8 mouse cellular contexts compared by ENCODE assay signal in the genomic region with DNA sequence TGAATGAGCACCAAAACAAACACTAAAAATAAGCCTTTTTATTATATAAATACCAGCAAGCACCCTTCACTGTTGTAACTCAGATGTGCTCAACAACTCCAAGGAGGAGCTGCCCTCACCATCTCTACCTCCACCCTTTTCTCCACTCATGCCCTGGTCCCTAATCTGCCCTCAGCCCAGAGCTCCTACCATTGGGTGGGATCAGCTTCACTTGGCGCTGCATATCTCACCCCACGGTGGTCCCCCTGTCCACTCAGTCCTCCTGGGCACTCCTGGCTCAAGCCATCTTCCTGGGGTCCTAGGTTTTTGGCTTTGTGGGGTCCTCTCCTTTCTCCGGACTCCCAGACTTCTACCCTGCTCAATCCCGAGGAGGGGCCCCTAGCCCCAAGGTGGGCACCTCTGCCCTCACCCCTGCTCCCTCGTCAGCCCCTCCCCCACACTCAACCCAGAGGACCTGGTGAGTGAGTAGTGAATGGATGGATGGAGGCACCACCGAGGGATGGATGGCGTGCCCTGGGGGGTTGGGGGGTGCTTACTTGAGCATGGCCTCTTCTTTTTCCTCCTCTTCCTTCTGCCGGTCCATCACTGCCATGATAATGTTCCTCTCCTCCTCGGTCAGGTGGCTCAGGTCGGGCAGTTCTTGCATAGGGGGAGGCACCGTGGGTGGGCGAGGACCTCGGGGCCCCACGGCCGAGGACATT. TPM values are rescaled to one million over a fixed set of nuclear protein-coding genes. Genes with fewer than 3 reads are reported as not detected.
DNase-seq lines count a peak whose midpoint lies in the region; ATAC-seq lines count a peak whose summit lies in the region.

No protein-coding gene starts in this region.

- H3K27me3 ChIP-seq in kidney, embryonic 14.5 days (ENCODE audit: control insufficient read depth, insufficient read depth, low read length): 0 out of 2 replicates have a peak, but pooled peaks cover 8% of the 10 kb centered on the region
- peaks cover 24% of the 10 kb centered on the region for H3K27me3 ChIP-seq in embryonic facial prominence, embryonic 13.5 days
- no peaks in the 10 kb centered on the region for H3K27me3 ChIP-seq in hindbrain, embryonic 16.5 days (replicated peaks; ENCODE audit: control insufficient read depth, insufficient read depth, low read length)
- peaks cover 20% of the 10 kb centered on the region for H3K27me3 ChIP-seq in liver, embryonic 16.5 days (ENCODE audit: control insufficient read depth, insufficient read depth, low read depth, low read length)
- peaks cover 6% of the 10 kb centered on the region for H3K27me3 ChIP-seq in stomach, embryonic 16.5 days (ENCODE audit: control insufficient read depth, insufficient read depth, low read length)

- DNase-seq in kidney, postnatal 14 days: no peak
- DNase-seq in adrenal gland, postnatal 25 days: peak; percentile 2
- no peak for DNase-seq in retina, postnatal 1 day

- H3K9me3 ChIP-seq in kidney, embryonic 14.5 days (ENCODE audit: control insufficient read depth, low read length): no peaks in the 10 kb centered on the region
- no peaks in the 10 kb centered on the region for H3K9me3 ChIP-seq in embryonic facial prominence, embryonic 13.5 days
- no peaks in the 10 kb centered on the region for H3K9me3 ChIP-seq in hindbrain, embryonic 16.5 days (ENCODE audit: control insufficient read depth, low read length)
- no peaks in the 10 kb centered on the region for H3K9me3 ChIP-seq in liver, embryonic 16.5 days (replicated peaks; ENCODE audit: control insufficient read depth, low read length)
- no peaks in the 10 kb centered on the region for H3K9me3 ChIP-seq in stomach, embryonic 16.5 days (replicated peaks; ENCODE audit: control insufficient read depth, low read length)

- peaks cover 3% of the 10 kb centered on the region; the same call in 1 of the 2 replicates for H3K4me1 ChIP-seq in kidney, embryonic 14.5 days (ENCODE audit: control insufficient read depth, insufficient read depth, low read length)
- H3K4me1 ChIP-seq in embryonic facial prominence, embryonic 13.5 days: peaks cover 10% of the 10 kb centered on the region
- H3K4me1 ChIP-seq in hindbrain, embryonic 16.5 days (ENCODE audit: control insufficient read depth, insufficient read depth, low read depth, low read length): peaks cover 18% of the 10 kb centered on the region
- H3K4me1 ChIP-seq in liver, embryonic 16.5 days (ENCODE audit: control insufficient read depth, low read depth, low read length): no peaks in the 10 kb centered on the region
- peaks cover 7% of the 10 kb centered on the region for H3K4me1 ChIP-seq in stomach, embryonic 16.5 days (ENCODE audit: control insufficient read depth, insufficient read depth, low read length)

- H3K27ac ChIP-seq in kidney, embryonic 14.5 days (ENCODE audit: low read depth, low read length): no peak overlapping the region
- H3K27ac ChIP-seq in embryonic facial prominence, embryonic 13.5 days: no peak overlapping the region
- peak overlapping the region; percentile 91 for H3K27ac ChIP-seq in hindbrain, embryonic 16.5 days (ENCODE audit: low read depth, low read length)
- no peak overlapping the region for H3K27ac ChIP-seq in liver, embryonic 16.5 days (ENCODE audit: low read length)
- no peak overlapping the region for H3K27ac ChIP-seq in stomach, embryonic 16.5 days (ENCODE audit: low read length)

- ATAC-seq in kidney, embryonic 14.5 days (ENCODE audit: low FRiP score, low TSS enrichment): peak; percentile 61; the same call in 1 of the 2 replicates
- peak; percentile 53; the same call in 1 of the 2 replicates for ATAC-seq in embryonic facial prominence, embryonic 13.5 days (ENCODE audit: insufficient number of reproducible peaks, insufficient read depth, low FRiP score, low TSS enrichment, low read depth)
- peak; percentile 34 for ATAC-seq in hindbrain, embryonic 16.5 days
- ATAC-seq in liver, embryonic 16.5 days (ENCODE audit: low read depth): no peak
- peak; percentile 28; the same call in 1 of the 2 replicates for ATAC-seq in stomach, embryonic 16.5 days (ENCODE audit: insufficient read depth, low FRiP score)

- peak overlapping the region; percentile 62 for H3K9ac ChIP-seq in kidney, embryonic 14.5 days (ENCODE audit: low read depth, low read length)
- peak overlapping the region; percentile 83 for H3K9ac ChIP-seq in embryonic facial prominence, embryonic 13.5 days
- peak overlapping the region; percentile 95 for H3K9ac ChIP-seq in hindbrain, embryonic 16.5 days (ENCODE audit: low read depth, low read length)
- no peak overlapping the region; the same call in 1 of the 2 replicates for H3K9ac ChIP-seq in liver, embryonic 16.5 days (ENCODE audit: low read depth, low read length)
- H3K9ac ChIP-seq in stomach, embryonic 16.5 days (ENCODE audit: low read length): peak overlapping the region; percentile 80

- H3K4me3 ChIP-seq in kidney, embryonic 14.5 days (ENCODE audit: low read length): peak overlapping the region; percentile 61
- peak overlapping the region; percentile 72 for H3K4me3 ChIP-seq in embryonic facial prominence, embryonic 13.5 days
- peak overlapping the region; percentile 58 for H3K4me3 ChIP-seq in hindbrain, embryonic 16.5 days (ENCODE audit: low read length)
- H3K4me3 ChIP-seq in liver, embryonic 16.5 days (ENCODE audit: low read depth, low read length): peak overlapping the region; percentile 46
- H3K4me3 ChIP-seq in stomach, embryonic 16.5 days (replicated peaks; ENCODE audit: low read length): peak overlapping the region; percentile 70

- 10% methylated on average over 15 of the region's 15 CpGs for WGBS in kidney, embryonic 14.5 days
- WGBS in embryonic facial prominence, embryonic 13.5 days: 7% methylated on average over 15 of the region's 15 CpGs
- 5% methylated on average over 15 of the region's 15 CpGs for WGBS in hindbrain, embryonic 16.5 days
- 7% methylated on average over 15 of the region's 15 CpGs for WGBS in liver, embryonic 16.5 days (ENCODE audit: insufficient replicate concordance)
- WGBS in stomach, embryonic 16.5 days: 6% methylated on average over 15 of the region's 15 CpGs

- H3K4me2 ChIP-seq in kidney, embryonic 14.5 days (replicated peaks; ENCODE audit: low read depth, low read length): peak overlapping the region; percentile 94
- H3K4me2 ChIP-seq in embryonic facial prominence, embryonic 13.5 days: peak overlapping the region; percentile 88
- H3K4me2 ChIP-seq in hindbrain, embryonic 16.5 days (ENCODE audit: low read length): peak overlapping the region; percentile 80
- peak overlapping the region; percentile 66 for H3K4me2 ChIP-seq in liver, embryonic 16.5 days (ENCODE audit: low read depth, low read length)
- H3K4me2 ChIP-seq in stomach, embryonic 16.5 days (ENCODE audit: low read depth, low read length): peak overlapping the region; percentile 96

- H3K36me3 ChIP-seq in kidney, embryonic 14.5 days (ENCODE audit: control insufficient read depth, insufficient read depth, low read length): no peaks in the 10 kb centered on the region
- no peaks in the 10 kb centered on the region for H3K36me3 ChIP-seq in embryonic facial prominence, embryonic 13.5 days
- no peaks in the 10 kb centered on the region for H3K36me3 ChIP-seq in hindbrain, embryonic 16.5 days (ENCODE audit: control insufficient read depth, insufficient read depth, low read length)
- H3K36me3 ChIP-seq in liver, embryonic 16.5 days (ENCODE audit: control insufficient read depth, insufficient read depth): no peaks in the 10 kb centered on the region
- no peaks in the 10 kb centered on the region for H3K36me3 ChIP-seq in stomach, embryonic 16.5 days (ENCODE audit: control insufficient read depth, insufficient read depth, low read length)

RNA-seq across cellular contexts. Expression of gene Rims1, which starts 0.6 kb away (rescaled TPM):
- polyA plus RNA-seq in kidney, embryonic 14.5 days (2014; fragmentation: Nextera tagmentation; extraction: Ambion mirVana): 0.60 and 0.93 TPM in 2 replicates
- total RNA-seq in adrenal gland, postnatal 25 days (2021): 0.19 and 0.55 TPM in 2 replicates
- 1.6 and 2.2 TPM in 2 replicates for polyA plus RNA-seq in embryonic facial prominence, embryonic 13.5 days (2015; fragmentation: Nextera tagmentation; extraction: Ambion mirVana)
- polyA plus RNA-seq in hindbrain, embryonic 16.5 days (2015; fragmentation: Nextera tagmentation; extraction: Ambion mirVana): 13.8 and 16.3 TPM in 2 replicates
- polyA plus RNA-seq in liver, embryonic 16.5 days (2015; fragmentation: Nextera tagmentation; extraction: Ambion mirVana): 0.08 TPM in 1 of 2 replicates, not detected in the other
- 10.9 and 13.0 TPM in 2 replicates for polyA plus RNA-seq in stomach, embryonic 16.5 days (2015; fragmentation: Nextera tagmentation; extraction: Ambion mirVana)
